Mouse (Mus musculus): ENCODE data around the gene Ppp1r14b. TPM values are rescaled to one million over a fixed set of nuclear protein-coding genes. Genes with fewer than 3 reads are reported as not detected.
"Not testable (repeated sequence)": the region's sequence is repeated elsewhere in the genome, so short reads cannot be mapped to it uniquely, and the experiment has no call there.

Ppp1r14b gene
- polyA plus RNA-seq, 1 experiment = 359 TPM

DNA sequence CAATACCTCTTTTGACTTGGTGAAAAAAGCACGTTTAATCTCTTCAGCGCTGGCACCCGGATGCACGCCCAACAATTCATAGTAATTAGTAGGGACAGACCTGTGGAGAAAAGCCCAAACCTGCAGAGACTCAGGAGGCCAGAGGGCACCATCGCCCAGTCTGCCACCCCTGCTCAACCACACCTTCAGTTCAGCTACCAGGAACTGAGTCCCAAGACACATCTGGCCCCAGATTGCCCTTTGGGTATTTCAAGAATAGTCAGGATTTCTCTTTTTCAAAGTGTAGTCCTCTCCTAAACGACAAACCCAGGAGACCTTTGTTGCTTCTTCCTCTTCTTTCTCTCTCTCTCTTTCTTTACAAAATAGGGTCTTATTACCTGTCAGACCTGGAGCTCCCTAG is 15.9 kb downstream of the Ppp1r14b start:
- no peak for DNase-seq (ENCODE audit: low read depth)
- TF ChIP-seq POLR2A (IDR thresholded peaks at IDR 0.05; ENCODE audit: borderline replicate concordance, extremely low read depth, insufficient read depth, insufficient read length, poor library complexity, severe bottlenecking) (no peak), CTCF (IDR thresholded peaks at IDR 0.05; ENCODE audit: borderline replicate concordance, extremely low read depth, insufficient read depth, insufficient read length) (no peak)

DNA sequence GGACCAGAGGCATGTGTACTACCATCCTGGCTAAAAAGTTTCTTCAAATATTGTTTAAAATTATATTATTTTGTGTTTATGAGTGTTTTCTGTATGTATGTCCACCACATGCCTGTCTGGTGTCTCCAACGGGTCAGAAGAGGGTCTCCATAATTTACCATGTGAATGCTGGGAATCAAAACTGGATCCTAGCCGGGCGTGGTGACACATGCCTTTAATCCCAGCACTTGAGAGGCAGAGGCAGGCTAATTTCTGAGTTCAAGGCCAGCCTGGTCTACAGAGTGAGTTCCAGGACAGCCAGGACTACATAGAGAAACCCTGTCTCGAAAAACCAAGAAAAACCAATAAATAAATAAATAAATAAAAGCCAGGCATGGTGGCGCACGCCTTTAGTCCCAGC is 16.4 kb downstream of the Ppp1r14b start:
- DNase-seq (ENCODE audit: low read depth) = not testable (repeated sequence)

DNA sequence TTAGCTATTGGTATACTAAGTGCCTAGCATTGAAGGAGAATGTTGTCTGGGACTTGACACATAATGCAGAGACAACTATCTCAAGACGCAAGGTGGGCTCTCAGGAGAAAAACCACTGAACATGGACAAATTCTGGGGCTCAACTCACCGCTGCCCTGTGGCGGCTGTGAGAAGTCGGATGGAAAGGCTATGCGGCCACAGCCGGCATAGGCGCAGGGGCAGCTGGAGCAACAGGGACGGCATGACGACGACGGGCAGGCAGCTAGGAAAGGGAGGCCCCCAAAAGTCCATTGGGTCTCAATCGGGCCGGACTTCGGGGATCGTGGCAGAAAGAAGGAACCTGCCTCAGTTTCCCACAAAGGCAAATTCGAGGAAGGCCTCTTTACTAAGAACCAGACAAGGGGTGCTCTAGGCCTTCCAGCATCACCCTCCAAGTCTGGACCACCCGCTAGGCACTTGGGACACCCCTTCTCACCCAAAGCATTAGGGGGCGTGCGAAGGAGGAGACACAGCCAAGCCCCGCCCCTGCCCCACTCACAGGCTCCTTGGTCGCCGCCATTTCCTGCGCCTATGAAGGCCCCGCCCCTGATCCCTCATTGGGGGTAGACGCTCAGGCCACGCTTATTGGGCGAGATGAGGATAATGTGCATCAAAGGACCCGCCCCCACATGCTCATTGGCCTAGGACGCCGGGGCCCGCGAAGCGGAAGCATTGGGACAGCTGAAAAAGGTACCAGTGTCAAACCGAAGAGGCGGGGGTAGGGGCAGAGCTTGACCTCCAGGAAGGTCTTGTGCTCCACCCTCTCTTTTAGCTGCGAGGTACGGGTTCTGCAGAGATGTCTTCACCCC is 17.5 kb downstream of the Ppp1r14b start, which contains the start of gene Dnajc4:
TSS of gene Dnajc4 (minus strand) at position 562 of the 848 bp plus-strand sequence.
- TF ChIP-seq POLR2A (IDR thresholded peaks at IDR 0.05; ENCODE audit: borderline replicate concordance, extremely low read depth, insufficient read depth, insufficient read length, poor library complexity, severe bottlenecking) (peak; percentile 23; the same call in 1 of the 2 replicates), CTCF (IDR thresholded peaks at IDR 0.05; ENCODE audit: borderline replicate concordance, extremely low read depth, insufficient read depth, insufficient read length) (no peak)
- peak; percentile 99 for DNase-seq (ENCODE audit: low read depth)

DNA sequence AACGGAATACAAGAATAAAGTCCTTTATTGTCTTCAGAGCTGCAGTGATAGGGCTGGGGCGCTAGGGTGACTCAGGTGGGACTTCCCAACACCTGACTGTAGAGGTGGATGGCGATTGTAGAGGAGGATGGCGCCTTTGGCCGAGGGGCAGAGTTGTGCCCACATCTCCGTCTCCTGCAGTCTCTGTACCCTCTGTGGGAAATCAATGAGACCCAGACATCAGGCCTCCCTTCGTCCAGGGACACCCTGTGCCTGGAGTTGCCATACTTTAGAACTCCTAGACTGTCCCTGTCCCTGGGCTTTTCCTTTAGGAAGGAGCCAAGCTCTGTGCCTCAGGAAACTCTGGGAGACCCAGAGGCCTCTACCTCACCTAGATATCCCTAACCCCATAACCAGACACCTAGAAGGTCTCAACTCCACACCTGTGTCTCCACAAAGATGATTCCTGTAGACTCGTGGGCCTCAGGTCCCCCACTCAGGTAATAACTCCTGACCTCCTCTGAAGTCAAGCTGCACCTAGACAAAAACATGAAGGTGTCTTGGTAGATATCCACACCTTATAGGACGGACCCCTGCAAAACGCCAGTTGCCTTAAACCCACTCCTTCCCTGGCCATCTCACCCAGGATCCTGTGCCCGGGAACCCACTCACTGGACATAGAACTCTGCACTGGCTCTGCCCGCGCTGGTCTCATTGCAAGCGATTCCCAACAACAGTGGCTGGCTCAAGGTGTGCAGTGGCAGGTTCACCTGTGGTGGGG is 18.4 kb downstream of the Ppp1r14b start:
- no peak for TF ChIP-seq POLR2A (IDR thresholded peaks at IDR 0.05; ENCODE audit: borderline replicate concordance, extremely low read depth, insufficient read depth, insufficient read length, poor library complexity, severe bottlenecking)
- TF ChIP-seq CTCF (IDR thresholded peaks at IDR 0.05; ENCODE audit: borderline replicate concordance, extremely low read depth, insufficient read depth, insufficient read length) = no peak
- no peak for DNase-seq (ENCODE audit: low read depth)

- TF ChIP-seq POLR2A (IDR thresholded peaks at IDR 0.05; ENCODE audit: borderline replicate concordance, extremely low read depth, insufficient read depth, insufficient read length, poor library complexity, severe bottlenecking) (no peak), CTCF (IDR thresholded peaks at IDR 0.05; ENCODE audit: borderline replicate concordance, extremely low read depth, insufficient read depth, insufficient read length) (no peak)
- DNase-seq (ENCODE audit: low read depth) = no peak
Measured at GRCm38 (mm10) chr19:6994002-6994401, 19.2 kb downstream of the Ppp1r14b start.

DNA sequence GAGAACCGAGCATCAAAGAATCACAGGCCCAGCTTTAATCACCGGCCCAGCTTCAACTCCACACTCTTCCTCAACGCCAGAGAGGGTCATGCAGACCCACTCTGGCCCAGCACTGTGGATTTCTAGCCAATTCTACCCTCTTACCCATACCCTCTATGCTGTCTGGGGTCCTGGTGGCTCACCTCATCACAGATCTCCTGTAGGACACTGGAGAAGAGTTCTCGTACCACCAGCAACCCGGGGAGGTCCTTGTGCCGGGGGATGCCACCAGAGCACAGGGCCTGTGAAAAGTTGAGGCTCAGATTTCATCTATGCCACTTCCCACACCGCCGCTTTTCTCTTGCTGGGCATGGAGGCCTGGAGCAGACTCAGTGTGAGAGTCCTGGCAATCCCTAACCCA is 19.7 kb downstream of the Ppp1r14b start:
- DNase-seq (ENCODE audit: low read depth) = no peak
- TF ChIP-seq POLR2A (IDR thresholded peaks at IDR 0.05; ENCODE audit: borderline replicate concordance, extremely low read depth, insufficient read depth, insufficient read length, poor library complexity, severe bottlenecking) = no peak
- no peak for TF ChIP-seq CTCF (IDR thresholded peaks at IDR 0.05; ENCODE audit: borderline replicate concordance, extremely low read depth, insufficient read depth, insufficient read length)

- DNase-seq (ENCODE audit: low read depth) = no peak
- TF ChIP-seq POLR2A (IDR thresholded peaks at IDR 0.05; ENCODE audit: borderline replicate concordance, extremely low read depth, insufficient read depth, insufficient read length, poor library complexity, severe bottlenecking) (no peak), CTCF (IDR thresholded peaks at IDR 0.05; ENCODE audit: borderline replicate concordance, extremely low read depth, insufficient read depth, insufficient read length) (no peak)
Measured at GRCm38 (mm10) chr19:6995255-6995991, 20.7 kb downstream of the Ppp1r14b start.

DNA sequence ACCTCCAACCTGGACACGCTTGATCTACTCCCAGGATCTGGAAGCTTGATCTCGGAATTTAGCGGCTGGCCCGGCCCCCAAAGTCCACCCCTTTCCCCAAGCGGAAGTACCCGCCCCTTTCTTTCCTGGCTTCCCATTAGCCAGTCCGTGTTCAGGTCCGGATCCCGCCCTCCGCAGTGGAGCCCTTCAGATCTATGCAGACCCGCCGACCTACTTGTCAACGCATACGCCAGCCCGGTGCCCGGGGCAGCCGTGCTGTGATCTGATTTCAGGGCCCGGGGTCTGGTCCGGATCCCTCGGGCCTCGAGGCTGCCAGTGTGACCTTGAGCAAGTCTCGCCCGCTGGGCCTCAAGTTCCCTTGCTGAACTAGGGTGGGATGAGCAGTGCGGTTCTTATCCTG is 21.2 kb downstream of the Ppp1r14b start, which contains the start of the genes Nudt22 and Trpt1:
TSS of gene Nudt22 (minus strand) at position 112 of the 400 bp plus-strand sequence.
TSS of gene Trpt1 (plus strand) at position 126 of the 400 bp plus-strand sequence.
- TF ChIP-seq CTCF (IDR thresholded peaks at IDR 0.05; ENCODE audit: borderline replicate concordance, extremely low read depth, insufficient read depth, insufficient read length) (no peak), POLR2A (IDR thresholded peaks at IDR 0.05; ENCODE audit: borderline replicate concordance, extremely low read depth, insufficient read depth, insufficient read length, poor library complexity, severe bottlenecking) (peak; percentile 36; the same call in 1 of the 2 replicates)
- peak; percentile 93 for DNase-seq (ENCODE audit: low read depth)

DNA sequence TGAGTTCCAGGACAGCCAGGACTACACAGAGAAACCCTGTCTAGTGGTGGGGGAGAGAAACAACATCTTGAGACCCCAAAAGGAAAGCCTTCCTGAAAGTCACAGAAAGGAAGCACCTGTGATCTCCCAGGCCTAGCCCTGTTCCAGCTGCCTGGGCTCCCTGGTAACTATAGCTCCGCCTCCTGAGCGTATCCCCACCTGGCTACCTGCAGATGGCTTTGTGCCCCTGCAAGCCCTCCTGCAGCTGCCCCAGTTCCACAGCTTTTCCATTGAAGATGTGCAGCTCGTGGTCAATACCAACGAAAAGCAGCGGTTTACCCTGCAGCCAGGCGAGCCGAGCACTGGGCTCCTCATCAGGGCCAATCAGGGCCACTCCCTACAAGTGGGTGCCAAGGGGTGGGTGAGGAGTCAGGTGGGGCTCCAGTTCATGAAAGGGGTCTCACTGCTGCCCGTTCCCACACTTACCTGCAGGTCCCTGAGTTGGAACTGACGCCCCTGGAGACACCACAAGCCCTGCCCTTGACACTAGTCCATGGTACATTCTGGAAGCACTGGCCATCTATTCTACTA is 23.0 kb downstream of the Ppp1r14b start:
- no peak for DNase-seq (ENCODE audit: low read depth)
- TF ChIP-seq POLR2A (IDR thresholded peaks at IDR 0.05; ENCODE audit: borderline replicate concordance, extremely low read depth, insufficient read depth, insufficient read length, poor library complexity, severe bottlenecking) (no peak), CTCF (IDR thresholded peaks at IDR 0.05; ENCODE audit: borderline replicate concordance, extremely low read depth, insufficient read depth, insufficient read length) (no peak)

- no peak for DNase-seq (ENCODE audit: low read depth)
- TF ChIP-seq CTCF (IDR thresholded peaks at IDR 0.05; ENCODE audit: borderline replicate concordance, extremely low read depth, insufficient read depth, insufficient read length) (no peak), POLR2A (IDR thresholded peaks at IDR 0.05; ENCODE audit: borderline replicate concordance, extremely low read depth, insufficient read depth, insufficient read length, poor library complexity, severe bottlenecking) (no peak)
Measured at GRCm38 (mm10) chr19:6999360-7000063, 24.7 kb downstream of the Ppp1r14b start.
